Mouse (Mus musculus) midbrain, embryonic 15.5 days (tissue): ENCODE data around the gene Mpped2. TPM values are rescaled to one million over a fixed set of nuclear protein-coding genes. Genes with fewer than 3 reads are reported as not detected.

ENCODE experiments used
- ATAC-seq: fragments of 200-750 bp; cut with Nextera tagmentation; replicated peaks from 2 replicates; pipeline ENCODE4 v1.8.0; 2017; ENCODE audit warnings: moderate TSS enrichment
- H3K27ac ChIP-seq: fragments of 300-500 bp; sonication (generic); 2 replicates; pipeline ENCODE4 v1.5.1; 2015; ENCODE audit warnings: mild to moderate bottlenecking, inconsistent platforms
- H3K27me3 ChIP-seq: fragments of 300-500 bp; sonication (generic); replicated peaks from 2 replicates; pipeline ENCODE4 v1.6.1; 2015; ENCODE audit warnings: inconsistent platforms
- H3K36me3 ChIP-seq: fragments of 300-500 bp; sonication (generic); replicated peaks from 2 replicates; pipeline ENCODE4 v1.6.1; 2015; ENCODE audit warnings: inconsistent platforms
- H3K4me1 ChIP-seq: fragments of 300-500 bp; sonication (generic); 2 replicates; pipeline ENCODE4 v1.6.1; 2015; ENCODE audit warnings: inconsistent platforms
- H3K4me2 ChIP-seq: fragments of 300-500 bp; sonication (generic); 2 replicates; pipeline ENCODE4 v1.6.1; 2015; ENCODE audit warnings: inconsistent platforms, mild to moderate bottlenecking, moderate library complexity
- H3K4me3 ChIP-seq: fragments of 300-500 bp; sonication (generic); 2 replicates; pipeline ENCODE4 v1.5.1; 2015; ENCODE audit warnings: mild to moderate bottlenecking, inconsistent platforms
- H3K9ac ChIP-seq: fragments of 300-500 bp; sonication (generic); 2 replicates; pipeline ENCODE4 v1.6.1; 2015; ENCODE audit warnings: mild to moderate bottlenecking, inconsistent platforms
- H3K9me3 ChIP-seq: fragments of 300-500 bp; sonication (generic); 2 replicates; pipeline ENCODE4 v1.6.1; 2016; ENCODE audit warnings: inconsistent platforms
- WGBS: fragments of 180-500 bp; shearing (Covaris S2); methylation state at CpG from one replicate; pipeline ENCODE4 v1.1.7; 2015; ENCODE audit warnings: mixed read lengths; 5-methylcytosine and 5-hydroxymethylcytosine counted together
- polyA plus RNA-seq: library from polyadenylated mRNA; unstranded; fragments of >200 nt; fragmentation: Nextera tagmentation; extraction: Ambion mirVana; gene quantifications from 2 replicates; pipeline ENCODE4 v1.2.1, GENCODE M21; 2015

Gene Mpped2
- polyA plus RNA-seq, 1 experiment from 2014 or later: 150 TPM

GRCm38 (mm10) chr2:106788055-106788454 is 95.0 kb downstream of the Mpped2 start:
- Histone ChIP-seq H3K36me3 (no peaks in the 10 kb centered on the region), H3K4me2 (no peak overlapping the region), H3K27ac (no peak overlapping the region), H3K27me3 (no peaks in the 10 kb centered on the region), H3K4me1 (peaks cover 13% of the 10 kb centered on the region; the same call in 1 of the 2 replicates), H3K4me3 (no peak overlapping the region), H3K9ac (no peak overlapping the region), H3K9me3 (no peaks in the 10 kb centered on the region)
- no peak for ATAC-seq
- WGBS: 34% methylated on average over 8 of the region's 8 CpGs

DNA sequence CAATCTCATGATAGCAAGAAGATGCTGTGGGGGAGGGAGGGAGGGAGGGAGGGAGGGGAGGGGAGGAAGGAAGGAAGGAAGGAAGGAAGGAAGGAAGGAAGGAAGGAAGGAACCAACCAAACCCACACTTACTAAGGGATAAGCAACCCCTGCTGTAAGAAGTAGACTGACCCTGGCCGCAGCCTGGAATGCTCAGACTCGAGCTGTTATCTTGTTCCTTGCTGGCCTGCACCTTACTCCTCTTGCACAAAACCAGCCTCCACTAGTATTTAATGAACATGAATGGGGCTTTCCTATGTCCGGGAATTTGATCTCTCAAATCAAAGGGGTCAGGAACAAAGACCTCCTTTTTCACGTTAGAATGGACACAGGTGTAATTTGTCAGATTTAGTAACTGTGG is 95.5 kb downstream of the Mpped2 start:
- ATAC-seq: 0 out of 2 replicates have a peak, but pooled peaks have one; percentile 7

DNA sequence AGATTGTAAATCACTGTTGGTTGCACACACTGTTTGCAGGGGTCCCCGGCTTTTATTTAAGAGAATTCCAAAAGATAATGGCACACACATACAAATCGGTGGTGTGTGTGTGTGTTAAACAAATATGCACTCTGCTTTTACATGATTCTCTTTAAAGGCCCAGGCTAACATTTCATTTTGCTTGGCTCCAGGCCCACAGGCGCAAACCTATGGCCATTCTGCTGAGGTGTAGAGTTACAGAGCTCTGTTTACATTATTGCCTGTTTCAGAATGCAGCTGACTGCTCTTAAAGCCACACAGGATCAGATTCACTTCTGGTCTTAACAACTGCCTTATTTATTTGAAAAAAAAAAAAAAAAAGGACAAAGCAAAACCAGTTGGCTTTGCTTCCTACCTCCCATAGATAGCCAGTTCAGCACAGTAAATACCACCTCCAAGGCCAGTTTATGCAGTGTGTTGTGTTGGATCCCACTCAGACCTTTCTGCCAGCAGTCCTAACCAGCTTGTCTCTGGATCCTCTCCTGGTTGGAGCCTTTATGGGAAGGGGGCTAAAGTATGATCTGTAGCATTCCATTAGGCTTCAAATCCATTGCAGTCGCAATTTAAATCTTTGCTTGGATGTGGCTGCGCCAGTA is 96.7 kb downstream of the Mpped2 start:
- H3K9me3 ChIP-seq: no peaks in the 10 kb centered on the region
- no peak overlapping the region for H3K4me3 ChIP-seq
- H3K4me2 ChIP-seq: no peak overlapping the region
- no peaks in the 10 kb centered on the region for H3K27me3 ChIP-seq
- no peak overlapping the region for H3K27ac ChIP-seq
- no peaks in the 10 kb centered on the region for H3K36me3 ChIP-seq
- WGBS: 69% methylated on average over 5 of the region's 5 CpGs
- no peak overlapping the region for H3K9ac ChIP-seq
- ATAC-seq: no peak
- H3K4me1 ChIP-seq: peaks cover 10% of the 10 kb centered on the region; the same call in 1 of the 2 replicates

More for the DNA sequence above, 95.5 kb downstream of the Mpped2 start:
- Histone ChIP-seq H3K27me3 (no peaks in the 10 kb centered on the region), H3K4me1 (peaks cover 10% of the 10 kb centered on the region; the same call in 1 of the 2 replicates), H3K36me3 (no peaks in the 10 kb centered on the region), H3K9me3 (no peaks in the 10 kb centered on the region), H3K4me2 (no peak overlapping the region), H3K9ac (no peak overlapping the region), H3K27ac (no peak overlapping the region), H3K4me3 (no peak overlapping the region)
- whole genome bisulfite sequencing: 57% methylated on average over 4 of the region's 4 CpGs

DNA sequence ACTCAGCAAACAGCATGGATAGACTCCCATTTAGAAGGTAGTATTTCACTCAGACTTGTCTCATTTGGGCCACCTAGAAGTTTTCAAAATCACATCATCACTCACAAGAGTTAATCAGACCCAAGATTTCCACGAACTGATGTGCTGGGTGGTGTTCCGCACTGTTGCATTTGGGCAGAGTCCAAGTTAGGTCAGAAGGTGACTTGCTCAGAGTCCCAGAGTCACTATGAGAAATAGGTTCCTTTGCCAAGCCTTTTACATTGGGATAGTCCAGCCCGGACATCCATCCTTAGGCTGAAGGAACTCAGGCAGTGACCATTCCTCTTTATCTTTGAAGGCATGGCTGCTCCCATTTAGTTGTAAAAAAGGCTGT is 97.2 kb downstream of the Mpped2 start:
- Histone ChIP-seq H3K4me2 (no peak overlapping the region), H3K27ac (no peak overlapping the region), H3K4me3 (no peak overlapping the region), H3K9ac (no peak overlapping the region), H3K36me3 (no peaks in the 10 kb centered on the region), H3K27me3 (no peaks in the 10 kb centered on the region), H3K9me3 (no peaks in the 10 kb centered on the region), H3K4me1 (peaks cover 10% of the 10 kb centered on the region; the same call in 1 of the 2 replicates)
- 48% methylated on average over 3 of the region's 3 CpGs for WGBS
- ATAC-seq: no peak

GRCm38 (mm10) chr2:106796246-106796645 is 103.2 kb downstream of the Mpped2 start:
- Histone ChIP-seq H3K4me3 (no peak overlapping the region), H3K27me3 (no peaks in the 10 kb centered on the region), H3K4me2 (peak overlapping the region; percentile 40), H3K36me3 (no peaks in the 10 kb centered on the region), H3K9ac (peak overlapping the region; percentile 15; the same call in 1 of the 2 replicates), H3K4me1 (peaks cover 35% of the 10 kb centered on the region), H3K9me3 (no peaks in the 10 kb centered on the region), H3K27ac (peak overlapping the region; percentile 55)
- ATAC-seq: peak; percentile 35; the same call in 1 of the 2 replicates
- 5% methylated on average over 7 of the region's 7 CpGs for whole genome bisulfite sequencing

GRCm38 (mm10) chr2:106797855-106798254 is 104.8 kb downstream of the Mpped2 start:
- Histone ChIP-seq H3K27me3 (no peaks in the 10 kb centered on the region), H3K9me3 (no peaks in the 10 kb centered on the region), H3K4me1 (peaks cover 35% of the 10 kb centered on the region), H3K36me3 (no peaks in the 10 kb centered on the region), H3K27ac (peak overlapping the region; percentile 23; the same call in 1 of the 2 replicates), H3K4me2 (peak overlapping the region; percentile 18; the same call in 1 of the 2 replicates), H3K4me3 (no peak overlapping the region), H3K9ac (no peak overlapping the region)
- WGBS: 8% methylated on average over 3 of the region's 3 CpGs
- peak; percentile 59 for ATAC-seq

- Histone ChIP-seq H3K27ac (no peak overlapping the region), H3K36me3 (no peaks in the 10 kb centered on the region), H3K9me3 (no peaks in the 10 kb centered on the region), H3K9ac (no peak overlapping the region), H3K27me3 (no peaks in the 10 kb centered on the region), H3K4me2 (no peak overlapping the region), H3K4me1 (peaks cover 35% of the 10 kb centered on the region), H3K4me3 (no peak overlapping the region)
- ATAC-seq: no peak
- 52% methylated on average over 4 of the region's 4 CpGs for WGBS
Measured at GRCm38 (mm10) chr2:106798824-106799223, 105.8 kb downstream of the Mpped2 start.

DNA sequence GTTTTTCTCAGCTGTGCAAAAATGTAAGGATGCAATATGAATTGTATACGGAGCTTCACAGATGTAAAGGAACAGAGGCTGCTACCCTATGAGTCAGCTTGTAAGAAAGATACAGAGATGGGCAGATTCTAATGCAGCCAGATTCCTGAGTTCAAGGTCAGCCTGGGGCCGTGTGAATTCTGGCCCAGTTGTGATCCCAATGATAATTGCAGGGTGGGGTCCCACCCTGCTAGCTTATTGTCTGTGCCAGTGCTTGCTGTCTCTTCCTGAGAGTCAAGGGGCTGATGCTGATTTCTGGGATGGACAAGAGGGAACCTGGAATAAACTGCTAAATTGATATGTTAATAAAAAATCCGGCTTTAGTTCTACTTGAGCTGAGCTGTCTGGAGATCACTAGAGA is 122.8 kb downstream of the Mpped2 start:
- WGBS: 89% methylated on average over 3 of the region's 3 CpGs
- no peak overlapping the region for H3K27ac ChIP-seq
- H3K4me2 ChIP-seq: no peak overlapping the region
- H3K9ac ChIP-seq: no peak overlapping the region
- no peaks in the 10 kb centered on the region for H3K9me3 ChIP-seq
- ATAC-seq: no peak
- no peaks in the 10 kb centered on the region for H3K27me3 ChIP-seq
- no peaks in the 10 kb centered on the region for H3K36me3 ChIP-seq
- H3K4me1 ChIP-seq: no peaks in the 10 kb centered on the region
- H3K4me3 ChIP-seq: no peak overlapping the region

DNA sequence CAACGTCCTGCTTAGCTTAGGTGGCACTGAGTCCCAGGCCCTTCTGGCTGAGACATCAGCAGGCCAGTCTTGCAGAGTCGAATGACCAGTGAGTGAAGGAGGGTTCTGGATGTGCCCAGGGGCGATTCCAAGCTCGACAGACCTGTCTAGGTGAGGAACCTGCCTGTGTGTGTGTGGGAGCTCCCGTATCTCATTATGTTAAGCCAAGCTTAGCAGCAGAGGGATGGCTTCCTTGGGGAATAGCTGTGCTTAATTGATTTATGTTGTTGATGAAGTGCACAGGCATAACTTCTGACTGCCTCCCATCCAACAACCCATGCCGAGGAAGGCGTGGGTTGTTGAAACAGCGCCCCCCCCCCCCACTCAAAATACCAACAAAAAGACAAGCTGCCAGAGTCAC is 128.2 kb downstream of the Mpped2 start:
- no peak for ATAC-seq
- no peak overlapping the region for H3K4me2 ChIP-seq
- 75% methylated on average over 8 of the region's 8 CpGs for WGBS
- no peaks in the 10 kb centered on the region for H3K36me3 ChIP-seq
- H3K4me3 ChIP-seq: no peak overlapping the region
- H3K4me1 ChIP-seq: peaks cover 15% of the 10 kb centered on the region
- H3K27ac ChIP-seq: no peak overlapping the region
- H3K9ac ChIP-seq: no peak overlapping the region
- no peaks in the 10 kb centered on the region for H3K27me3 ChIP-seq
- no peaks in the 10 kb centered on the region for H3K9me3 ChIP-seq

DNA sequence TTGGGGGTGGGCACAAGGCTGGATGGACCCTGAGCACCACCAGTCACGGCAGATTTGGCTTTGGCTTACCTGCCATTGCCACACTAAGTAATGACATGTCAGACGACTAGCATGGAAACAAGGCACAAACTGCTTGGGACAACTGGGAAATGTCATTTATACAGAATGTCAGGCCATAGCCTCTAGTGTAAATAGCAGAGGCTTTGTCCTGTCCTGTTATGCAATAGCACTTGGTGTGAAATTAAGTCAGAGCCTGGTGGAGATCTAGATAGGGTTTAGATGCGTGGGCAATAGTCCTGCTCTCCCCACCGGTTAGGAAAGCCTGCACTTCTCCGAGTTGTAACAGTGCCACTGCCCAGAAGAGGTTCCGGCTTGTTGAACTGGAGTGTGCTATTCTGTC is 128.8 kb downstream of the Mpped2 start:
- no peak overlapping the region for H3K27ac ChIP-seq
- 35% methylated on average over 6 of the region's 6 CpGs for WGBS

GRCm38 (mm10) chr2:106822540-106822939 is 129.5 kb downstream of the Mpped2 start:
- 4% methylated on average over 5 of the region's 5 CpGs for WGBS
- ATAC-seq: no peak; the same call in 1 of the 2 replicates

More for the DNA sequence above, 128.8 kb downstream of the Mpped2 start:
- Histone ChIP-seq H3K27me3 (no peaks in the 10 kb centered on the region), H3K36me3 (no peaks in the 10 kb centered on the region), H3K9me3 (no peaks in the 10 kb centered on the region), H3K4me3 (no peak overlapping the region), H3K4me2 (no peak overlapping the region), H3K4me1 (peaks cover 15% of the 10 kb centered on the region), H3K9ac (no peak overlapping the region)
- ATAC-seq: no peak; the same call in 1 of the 2 replicates

DNA sequence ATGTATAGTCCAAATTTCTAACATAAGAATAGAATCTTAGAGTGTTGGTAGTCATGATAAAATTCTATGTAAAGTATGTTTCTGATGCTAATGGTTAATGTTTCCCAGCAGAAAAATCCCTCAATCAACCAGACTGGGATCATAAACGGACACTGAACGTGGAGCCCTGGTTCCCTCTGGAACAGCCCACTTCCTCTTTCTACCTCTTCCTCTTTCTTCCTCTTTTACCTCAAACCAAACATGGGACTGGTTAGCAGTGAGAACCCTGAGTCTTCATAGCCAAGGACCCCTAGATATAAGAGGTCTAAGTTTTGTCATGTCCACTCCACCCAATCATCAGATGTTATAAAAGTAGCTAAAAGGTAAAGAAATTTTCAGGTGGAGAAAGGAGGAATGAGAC is 132.4 kb downstream of the Mpped2 start:
- 87% methylated on average over 2 of the region's 2 CpGs for WGBS
- ATAC-seq: no peak
- peaks cover 35% of the 10 kb centered on the region for H3K4me1 ChIP-seq

More at GRCm38 (mm10) chr2:106822540-106822939, 129.5 kb downstream of the Mpped2 start:
- Histone ChIP-seq H3K36me3 (no peaks in the 10 kb centered on the region), H3K4me1 (peaks cover 15% of the 10 kb centered on the region), H3K9ac (no peak overlapping the region), H3K9me3 (no peaks in the 10 kb centered on the region), H3K4me2 (no peak overlapping the region), H3K27ac (0 out of 2 replicates have a peak overlapping the region, but pooled peaks have one; percentile 4), H3K27me3 (no peaks in the 10 kb centered on the region), H3K4me3 (no peak overlapping the region)

GRCm38 (mm10) chr2:106826023-106826422 is 133.0 kb downstream of the Mpped2 start:
- H3K27ac ChIP-seq: no peak overlapping the region
- peaks cover 35% of the 10 kb centered on the region for H3K4me1 ChIP-seq
- no peaks in the 10 kb centered on the region for H3K9me3 ChIP-seq
- 69% methylated on average over 1 of the region's 1 CpGs for WGBS
- no peak overlapping the region for H3K4me3 ChIP-seq
- no peak overlapping the region for H3K9ac ChIP-seq
- no peaks in the 10 kb centered on the region for H3K27me3 ChIP-seq
- no peak overlapping the region for H3K4me2 ChIP-seq
- no peak for ATAC-seq
- no peaks in the 10 kb centered on the region for H3K36me3 ChIP-seq

More for the DNA sequence above, 132.4 kb downstream of the Mpped2 start:
- Histone ChIP-seq H3K4me2 (no peak overlapping the region), H3K27ac (no peak overlapping the region), H3K9me3 (no peaks in the 10 kb centered on the region), H3K27me3 (no peaks in the 10 kb centered on the region), H3K36me3 (no peaks in the 10 kb centered on the region), H3K9ac (no peak overlapping the region), H3K4me3 (no peak overlapping the region)
